Mouse (Mus musculus): ENCODE measurements around the gene Mypn. TPM values are rescaled to one million over a fixed set of nuclear protein-coding genes. Genes with fewer than 3 reads are reported as not detected.
A peak's percentile ranks its signal among the peaks of the same experiment; 100 is the strongest.

Gene Mypn
- polyA plus RNA-seq, 1 experiment from 2014 or later: 0.12 TPM

- Histone ChIP-seq H3K4me3 (ENCODE audit: low read depth, low read length) (no peak overlapping the region), H3K9ac (ENCODE audit: low read length) (no peak overlapping the region), H3K4me2 (no peak overlapping the region), H3K9me3 (ENCODE audit: control insufficient read depth, low read length) (no peaks in the 10 kb centered on the region), H3K4me1 (ENCODE audit: control insufficient read depth, insufficient read depth, low read length) (no peaks in the 10 kb centered on the region), H3K36me3 (ENCODE audit: control insufficient read depth, insufficient read depth, low read length) (no peaks in the 10 kb centered on the region), H3K27ac (ENCODE audit: low read depth, low read length) (no peak overlapping the region), H3K27me3 (ENCODE audit: control insufficient read depth, insufficient read depth, low read length) (no peaks in the 10 kb centered on the region)
- DNase-seq (ENCODE audit: low spot score, missing footprints): no peak
- no peak for ATAC-seq (ENCODE audit: low FRiP score)
- WGBS: 91% methylated on average over 6 of the region's 6 CpGs
Observed at GRCm38 (mm10) chr10:63127156-63127555, 76.6 kb downstream of the Mypn start.

GRCm38 (mm10) chr10:63126116-63126515 is 77.6 kb downstream of the Mypn start:
- Histone ChIP-seq H3K4me1 (ENCODE audit: control insufficient read depth, insufficient read depth, low read length) (no peaks in the 10 kb centered on the region), H3K9ac (ENCODE audit: low read length) (no peak overlapping the region), H3K27me3 (ENCODE audit: control insufficient read depth, insufficient read depth, low read length) (no peaks in the 10 kb centered on the region), H3K4me2 (no peak overlapping the region), H3K4me3 (ENCODE audit: low read depth, low read length) (no peak overlapping the region), H3K36me3 (ENCODE audit: control insufficient read depth, insufficient read depth, low read length) (no peaks in the 10 kb centered on the region), H3K9me3 (ENCODE audit: control insufficient read depth, low read length) (no peaks in the 10 kb centered on the region), H3K27ac (ENCODE audit: low read depth, low read length) (no peak overlapping the region)
- no peak for DNase-seq (ENCODE audit: low spot score, missing footprints)
- ATAC-seq (ENCODE audit: low FRiP score): no peak
- WGBS: 77% methylated on average over 4 of the region's 4 CpGs

DNA sequence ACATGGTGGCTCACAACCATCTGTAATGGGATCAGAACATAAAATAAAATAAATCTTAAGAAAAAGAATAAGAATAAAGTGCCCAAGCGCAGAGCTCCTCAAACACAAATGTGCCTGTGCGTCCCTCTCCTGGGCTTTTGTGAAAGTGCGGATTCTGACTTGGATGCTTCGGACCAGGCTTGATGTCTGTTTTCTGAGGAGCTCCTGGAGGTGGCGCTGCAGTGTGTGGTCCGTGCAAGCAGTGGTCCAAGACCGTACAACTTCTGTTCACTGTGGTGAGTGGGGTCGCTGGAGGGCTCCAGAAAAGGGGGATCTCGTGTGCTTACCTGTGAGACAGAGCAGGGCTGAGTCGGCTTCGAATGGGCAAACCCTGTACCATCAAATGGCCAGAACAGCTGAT is 78.4 kb downstream of the Mypn start:
- Histone ChIP-seq H3K4me3 (ENCODE audit: low read depth, low read length) (no peak overlapping the region), H3K27ac (ENCODE audit: low read depth, low read length) (no peak overlapping the region), H3K9me3 (ENCODE audit: control insufficient read depth, low read length) (no peaks in the 10 kb centered on the region), H3K4me1 (ENCODE audit: control insufficient read depth, insufficient read depth, low read length) (no peaks in the 10 kb centered on the region), H3K9ac (ENCODE audit: low read length) (no peak overlapping the region), H3K4me2 (no peak overlapping the region), H3K36me3 (ENCODE audit: control insufficient read depth, insufficient read depth, low read length) (no peaks in the 10 kb centered on the region), H3K27me3 (ENCODE audit: control insufficient read depth, insufficient read depth, low read length) (no peaks in the 10 kb centered on the region)
- DNase-seq (ENCODE audit: low spot score, missing footprints): no peak
- WGBS: 32% methylated on average over 11 of the region's 11 CpGs
- no peak; the same call in 1 of the 2 replicates for ATAC-seq (ENCODE audit: low FRiP score)

DNA sequence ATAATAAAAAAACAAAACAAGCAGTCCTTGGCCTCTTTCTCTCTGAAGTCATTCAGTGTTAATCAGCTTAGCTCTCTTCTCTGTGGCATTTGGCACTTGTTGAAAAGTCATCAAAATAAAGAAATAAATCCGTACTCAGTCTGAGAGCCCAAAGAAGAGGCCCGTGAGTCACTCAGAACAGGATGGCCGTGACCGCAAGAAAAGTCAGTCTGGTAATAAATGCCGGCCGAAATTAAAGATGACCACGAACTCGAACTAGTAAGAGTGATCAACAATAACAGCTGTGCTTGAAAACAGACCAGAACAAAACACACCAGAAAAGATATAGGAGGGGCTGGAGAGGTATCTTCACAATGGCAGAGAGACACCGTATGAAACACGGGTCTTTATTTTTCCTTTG is 79.7 kb downstream of the Mypn start:
- ATAC-seq (ENCODE audit: low FRiP score): no peak
- DNase-seq (ENCODE audit: low spot score, missing footprints): no peak
- H3K9ac ChIP-seq (ENCODE audit: low read length): no peak overlapping the region
- no peak overlapping the region for H3K4me3 ChIP-seq (ENCODE audit: low read depth, low read length)
- no peaks in the 10 kb centered on the region for H3K27me3 ChIP-seq (ENCODE audit: control insufficient read depth, insufficient read depth, low read length)
- no peak overlapping the region for H3K4me2 ChIP-seq
- no peaks in the 10 kb centered on the region for H3K36me3 ChIP-seq (ENCODE audit: control insufficient read depth, insufficient read depth, low read length)
- WGBS: 88% methylated on average over 10 of the region's 10 CpGs
- no peak overlapping the region for H3K27ac ChIP-seq (ENCODE audit: low read depth, low read length)
- H3K9me3 ChIP-seq (ENCODE audit: control insufficient read depth, low read length): no peaks in the 10 kb centered on the region
- H3K4me1 ChIP-seq (ENCODE audit: control insufficient read depth, insufficient read depth, low read length): no peaks in the 10 kb centered on the region

- H3K9ac ChIP-seq (ENCODE audit: low read length): no peak overlapping the region
- no peak overlapping the region for H3K27ac ChIP-seq (ENCODE audit: low read depth, low read length)
- H3K4me3 ChIP-seq (ENCODE audit: low read depth, low read length): no peak overlapping the region
- peak; percentile 44 for DNase-seq (ENCODE audit: low spot score, missing footprints)
- 88% methylated on average over 8 of the region's 8 CpGs for WGBS
- H3K4me1 ChIP-seq (ENCODE audit: control insufficient read depth, insufficient read depth, low read length): no peaks in the 10 kb centered on the region
- ATAC-seq (ENCODE audit: low FRiP score): no peak
- no peak overlapping the region for H3K4me2 ChIP-seq
- H3K36me3 ChIP-seq (ENCODE audit: control insufficient read depth, insufficient read depth, low read length): no peaks in the 10 kb centered on the region
- H3K9me3 ChIP-seq (ENCODE audit: control insufficient read depth, low read length): no peaks in the 10 kb centered on the region
- H3K27me3 ChIP-seq (ENCODE audit: control insufficient read depth, insufficient read depth, low read length): no peaks in the 10 kb centered on the region
Observed at GRCm38 (mm10) chr10:63123141-63123540, 80.6 kb downstream of the Mypn start.

DNA sequence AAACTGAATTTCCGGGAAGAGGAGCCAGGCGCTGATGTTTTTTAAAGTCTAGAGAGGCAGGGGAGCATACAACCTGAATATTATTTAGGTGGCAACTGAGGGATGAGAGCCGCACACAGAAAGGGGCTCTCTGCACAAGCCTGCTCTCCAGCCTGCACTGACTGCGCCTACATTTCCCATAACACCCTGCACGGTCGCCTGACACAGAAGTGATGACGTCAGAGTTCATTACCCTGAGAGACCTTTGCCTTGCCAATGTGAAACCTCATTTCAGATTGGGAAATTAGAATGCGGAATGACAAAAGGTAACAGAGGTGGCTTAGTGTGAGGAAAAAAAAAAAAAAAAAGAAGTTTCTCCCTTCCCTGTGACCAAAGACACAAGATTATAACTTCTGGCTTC is 81.2 kb downstream of the Mypn start:
- Histone ChIP-seq H3K27me3 (ENCODE audit: control insufficient read depth, insufficient read depth, low read length) (no peaks in the 10 kb centered on the region), H3K36me3 (ENCODE audit: control insufficient read depth, insufficient read depth, low read length) (no peaks in the 10 kb centered on the region), H3K4me2 (no peak overlapping the region), H3K27ac (ENCODE audit: low read depth, low read length) (no peak overlapping the region), H3K4me3 (ENCODE audit: low read depth, low read length) (no peak overlapping the region), H3K4me1 (ENCODE audit: control insufficient read depth, insufficient read depth, low read length) (no peaks in the 10 kb centered on the region), H3K9ac (ENCODE audit: low read length) (no peak overlapping the region), H3K9me3 (ENCODE audit: control insufficient read depth, low read length) (no peaks in the 10 kb centered on the region)
- ATAC-seq (ENCODE audit: low FRiP score) (peak; percentile 88), DNase-seq (ENCODE audit: low spot score, missing footprints) (peak; percentile 86)
- 30% methylated on average over 8 of the region's 8 CpGs for WGBS

- Histone ChIP-seq H3K4me1 (ENCODE audit: control insufficient read depth, insufficient read depth, low read length) (no peaks in the 10 kb centered on the region), H3K9ac (ENCODE audit: low read length) (no peak overlapping the region), H3K9me3 (ENCODE audit: control insufficient read depth, low read length) (no peaks in the 10 kb centered on the region), H3K4me3 (ENCODE audit: low read depth, low read length) (no peak overlapping the region), H3K36me3 (ENCODE audit: control insufficient read depth, insufficient read depth, low read length) (no peaks in the 10 kb centered on the region), H3K27ac (ENCODE audit: low read depth, low read length) (no peak overlapping the region), H3K27me3 (ENCODE audit: control insufficient read depth, insufficient read depth, low read length) (no peaks in the 10 kb centered on the region), H3K4me2 (no peak overlapping the region)
- WGBS: 89% methylated on average over 14 of the region's 14 CpGs
- ATAC-seq (ENCODE audit: low FRiP score) (peak; percentile 36; the same call in 1 of the 2 replicates), DNase-seq (ENCODE audit: low spot score, missing footprints) (peak; percentile 65)
Observed at GRCm38 (mm10) chr10:63121961-63122360, 81.8 kb downstream of the Mypn start.

GRCm38 (mm10) chr10:63119916-63120315 is 83.8 kb downstream of the Mypn start:
- Histone ChIP-seq H3K9me3 (ENCODE audit: control insufficient read depth, low read length) (no peaks in the 10 kb centered on the region), H3K4me3 (ENCODE audit: low read depth, low read length) (no peak overlapping the region), H3K36me3 (ENCODE audit: control insufficient read depth, insufficient read depth, low read length) (no peaks in the 10 kb centered on the region), H3K27ac (ENCODE audit: low read depth, low read length) (no peak overlapping the region), H3K4me1 (ENCODE audit: control insufficient read depth, insufficient read depth, low read length) (no peaks in the 10 kb centered on the region), H3K4me2 (no peak overlapping the region), H3K27me3 (ENCODE audit: control insufficient read depth, insufficient read depth, low read length) (no peaks in the 10 kb centered on the region), H3K9ac (ENCODE audit: low read length) (no peak overlapping the region)
- DNase-seq (ENCODE audit: low spot score, missing footprints) (peak; percentile 33), ATAC-seq (ENCODE audit: low FRiP score) (no peak)
- WGBS: 79% methylated on average over 14 of the region's 14 CpGs

DNA sequence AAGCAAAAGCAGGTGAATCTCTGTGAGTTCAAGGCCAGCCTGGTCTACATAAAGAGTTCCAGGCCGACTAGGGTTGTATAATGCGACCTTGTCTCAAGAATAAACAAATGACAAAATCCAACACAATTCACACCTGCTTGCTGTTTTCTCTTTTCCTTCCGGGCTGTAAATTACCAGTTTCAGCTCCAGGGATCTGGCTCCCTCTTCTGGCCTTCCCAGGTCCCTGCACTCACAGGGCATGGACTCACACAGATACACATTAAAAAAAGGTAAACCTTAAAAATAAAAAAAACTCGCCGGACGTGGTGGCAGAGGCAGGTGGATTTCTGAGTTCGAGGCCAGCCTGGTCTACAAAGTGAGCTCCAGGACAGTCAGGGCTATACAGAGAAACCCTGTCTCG is 86.2 kb downstream of the Mypn start:
- no peaks in the 10 kb centered on the region for H3K4me1 ChIP-seq (ENCODE audit: control insufficient read depth, insufficient read depth, low read length)
- H3K9me3 ChIP-seq (ENCODE audit: control insufficient read depth, low read length): no peaks in the 10 kb centered on the region
- H3K36me3 ChIP-seq (ENCODE audit: control insufficient read depth, insufficient read depth, low read length): no peaks in the 10 kb centered on the region
- no peak overlapping the region for H3K4me2 ChIP-seq
- no peak for DNase-seq (ENCODE audit: low spot score, missing footprints)
- H3K27me3 ChIP-seq (ENCODE audit: control insufficient read depth, insufficient read depth, low read length): no peaks in the 10 kb centered on the region
- no peak for ATAC-seq (ENCODE audit: low FRiP score)
- no peak overlapping the region for H3K9ac ChIP-seq (ENCODE audit: low read length)
- no peak overlapping the region for H3K27ac ChIP-seq (ENCODE audit: low read depth, low read length)
- H3K4me3 ChIP-seq (ENCODE audit: low read depth, low read length): no peak overlapping the region
- 90% methylated on average over 8 of the region's 8 CpGs for WGBS

GRCm38 (mm10) chr10:63116376-63116775 is 87.4 kb downstream of the Mypn start:
- Histone ChIP-seq H3K4me2 (no peak overlapping the region), H3K27me3 (ENCODE audit: control insufficient read depth, insufficient read depth, low read length) (no peaks in the 10 kb centered on the region), H3K9me3 (ENCODE audit: control insufficient read depth, low read length) (no peaks in the 10 kb centered on the region), H3K9ac (ENCODE audit: low read length) (no peak overlapping the region), H3K27ac (ENCODE audit: low read depth, low read length) (no peak overlapping the region), H3K36me3 (ENCODE audit: control insufficient read depth, insufficient read depth, low read length) (no peaks in the 10 kb centered on the region), H3K4me3 (ENCODE audit: low read depth, low read length) (no peak overlapping the region), H3K4me1 (ENCODE audit: control insufficient read depth, insufficient read depth, low read length) (no peaks in the 10 kb centered on the region)
- ATAC-seq (ENCODE audit: low FRiP score): no peak
- DNase-seq (ENCODE audit: low spot score, missing footprints): peak; percentile 61
- WGBS: 88% methylated on average over 9 of the region's 9 CpGs
